Mouse (Mus musculus): ENCODE results near the gene Zcchc9.
"Not testable (repeated sequence)": the region's sequence is repeated elsewhere in the genome, so short reads cannot be mapped to it uniquely, and the experiment has no call there.

Gene Zcchc9

GRCm38 (mm10) chr13:91807155-91807839, at the start of gene Zcchc9:
Gene Zcchc9 (minus strand): TSS chr13:91807705.
- DNase-seq (ENCODE audit: low spot score in 2 of 2) = peak; percentile 79 to 85

- no peak for DNase-seq (ENCODE audit: low spot score in 2 of 2)
Measured at GRCm38 (mm10) chr13:91854412-91854811, 46.9 kb upstream of the Zcchc9 start.

- no peak for DNase-seq (ENCODE audit: low spot score in 2 of 2)
Measured at GRCm38 (mm10) chr13:91827876-91828275, 20.4 kb upstream of the Zcchc9 start.

GRCm38 (mm10) chr13:91826066-91826465, 18.6 kb upstream of the Zcchc9 start:
- no peak for DNase-seq (ENCODE audit: low spot score in 2 of 2)

- no peak for DNase-seq (ENCODE audit: low spot score in 2 of 2)
Measured at GRCm38 (mm10) chr13:91824845-91825550, 17.5 kb upstream of the Zcchc9 start.

- no peak for DNase-seq (ENCODE audit: low spot score in 2 of 2)
Measured at GRCm38 (mm10) chr13:91823735-91824134, 16.2 kb upstream of the Zcchc9 start.

- no peak for DNase-seq (ENCODE audit: low spot score in 2 of 2)
Measured at GRCm38 (mm10) chr13:91814670-91815069, 7.2 kb upstream of the Zcchc9 start.

- DNase-seq (ENCODE audit: low spot score in 2 of 2) = peak in 1 of 2 experiments; percentile 13
Measured at GRCm38 (mm10) chr13:91809476-91809875, 2.0 kb upstream of the Zcchc9 start.

- no peak for DNase-seq (ENCODE audit: low spot score in 2 of 2)
Measured at GRCm38 (mm10) chr13:91807874-91808575, 520 bp upstream of the Zcchc9 start.

GRCm38 (mm10) chr13:91801726-91802125, 5.8 kb downstream of the Zcchc9 start:
- no peak for DNase-seq (ENCODE audit: low spot score in 2 of 2)

- DNase-seq (ENCODE audit: low spot score in 2 of 2) = no peak
Measured at GRCm38 (mm10) chr13:91797442-91797841, 10.1 kb downstream of the Zcchc9 start.

GRCm38 (mm10) chr13:91796916-91797315, 10.6 kb downstream of the Zcchc9 start:
- DNase-seq (ENCODE audit: low spot score in 2 of 2) = no peak

- no peak for DNase-seq (ENCODE audit: low spot score in 2 of 2)
Measured at GRCm38 (mm10) chr13:91796003-91796402, 11.5 kb downstream of the Zcchc9 start.

- DNase-seq (ENCODE audit: low spot score in 2 of 2) = no peak
Measured at GRCm38 (mm10) chr13:91795593-91795992, 11.9 kb downstream of the Zcchc9 start.

- DNase-seq (ENCODE audit: low spot score in 2 of 2) = no peak
Measured at GRCm38 (mm10) chr13:91794926-91795436, 12.5 kb downstream of the Zcchc9 start.

- DNase-seq (ENCODE audit: low spot score in 2 of 2) = no peak
Measured at GRCm38 (mm10) chr13:91792035-91792434, 15.5 kb downstream of the Zcchc9 start.

GRCm38 (mm10) chr13:91779892-91780291, 27.6 kb downstream of the Zcchc9 start:
- no peak for DNase-seq (ENCODE audit: low spot score in 2 of 2)

- no peak for DNase-seq (ENCODE audit: low spot score in 2 of 2)
Measured at GRCm38 (mm10) chr13:91778092-91778491, 29.4 kb downstream of the Zcchc9 start.

GRCm38 (mm10) chr13:91768683-91769651, 38.5 kb downstream of the Zcchc9 start:
- no peak for DNase-seq (ENCODE audit: low spot score in 2 of 2)

- no peak for DNase-seq (ENCODE audit: low spot score in 2 of 2)
Measured at GRCm38 (mm10) chr13:91765627-91766026, 41.9 kb downstream of the Zcchc9 start.

GRCm38 (mm10) chr13:91763654-91764053, 43.9 kb downstream of the Zcchc9 start:
- not testable (repeated sequence) for DNase-seq (ENCODE audit: low spot score in 2 of 2)
